Mouse (Mus musculus): Measurements from ENCODE around the gene Fbrsl1. TPM values are rescaled to one million over a fixed set of nuclear protein-coding genes. Genes with fewer than 3 reads are reported as not detected.

Fbrsl1 gene
- polyA plus RNA-seq, 1 experiment from 2014 or later, result 12.3 TPM

- H3K36me3 ChIP-seq (ENCODE audit: control insufficient read depth, insufficient read depth, low read length), result no peaks in the 10 kb centered on the region
- no peak for ATAC-seq
- 87% methylated on average over 3 of the region's 3 CpGs for WGBS
Observed at GRCm38 (mm10) chr5:110484711-110485110, 36.4 kb upstream of the Fbrsl1 start.

GRCm38 (mm10) chr5:110479228-110479627, 30.9 kb upstream of the Fbrsl1 start:
- Histone ChIP-seq H3K9ac (ENCODE audit: low read depth, low read length) (no peak overlapping the region), H3K4me3 (ENCODE audit: low read depth, low read length) (no peak overlapping the region), H3K4me2 (ENCODE audit: low read length) (no peak overlapping the region), H3K9me3 (replicated peaks; ENCODE audit: control insufficient read depth, low read length, poor library complexity, severe bottlenecking) (no peaks in the 10 kb centered on the region), H3K27ac (ENCODE audit: low read length) (no peak overlapping the region), H3K36me3 (ENCODE audit: control insufficient read depth, insufficient read depth, low read length) (no peaks in the 10 kb centered on the region), H3K27me3 (ENCODE audit: control insufficient read depth, insufficient read depth, low read depth, low read length) (peaks cover 10% of the 10 kb centered on the region), H3K4me1 (ENCODE audit: control insufficient read depth, insufficient read depth, low read length) (no peaks in the 10 kb centered on the region)
- WGBS, result 89% methylated on average over 8 of the region's 8 CpGs
- ATAC-seq, result no peak

More at GRCm38 (mm10) chr5:110484711-110485110, 36.4 kb upstream of the Fbrsl1 start:
- Histone ChIP-seq H3K9me3 (replicated peaks; ENCODE audit: control insufficient read depth, low read length, poor library complexity, severe bottlenecking) (no peaks in the 10 kb centered on the region), H3K4me3 (ENCODE audit: low read depth, low read length) (no peak overlapping the region), H3K27ac (ENCODE audit: low read length) (no peak overlapping the region), H3K9ac (ENCODE audit: low read depth, low read length) (no peak overlapping the region), H3K27me3 (ENCODE audit: control insufficient read depth, insufficient read depth, low read depth, low read length) (peaks cover 10% of the 10 kb centered on the region), H3K4me1 (ENCODE audit: control insufficient read depth, insufficient read depth, low read length) (peaks cover 13% of the 10 kb centered on the region), H3K4me2 (ENCODE audit: low read length) (no peak overlapping the region)

- WGBS, result 63% methylated on average over 11 of the region's 11 CpGs
- no peaks in the 10 kb centered on the region for H3K9me3 ChIP-seq (replicated peaks; ENCODE audit: control insufficient read depth, low read length, poor library complexity, severe bottlenecking)
- no peak overlapping the region for H3K4me2 ChIP-seq (ENCODE audit: low read length)
- H3K4me3 ChIP-seq (ENCODE audit: low read depth, low read length), result no peak overlapping the region
- peaks cover 6% of the 10 kb centered on the region; the same call in 1 of the 2 replicates for H3K4me1 ChIP-seq (ENCODE audit: control insufficient read depth, insufficient read depth, low read length)
- no peak overlapping the region for H3K27ac ChIP-seq (ENCODE audit: low read length)
- no peak overlapping the region for H3K9ac ChIP-seq (ENCODE audit: low read depth, low read length)
- H3K36me3 ChIP-seq (ENCODE audit: control insufficient read depth, insufficient read depth, low read length), result no peaks in the 10 kb centered on the region
- no peaks in the 10 kb centered on the region; the same call in 1 of the 2 replicates for H3K27me3 ChIP-seq (ENCODE audit: control insufficient read depth, insufficient read depth, low read depth, low read length)
- ATAC-seq, result no peak
Observed at GRCm38 (mm10) chr5:110474156-110474555, 25.9 kb upstream of the Fbrsl1 start.

GRCm38 (mm10) chr5:110472834-110473233, 24.5 kb upstream of the Fbrsl1 start:
- Histone ChIP-seq H3K4me1 (ENCODE audit: control insufficient read depth, insufficient read depth, low read length) (peaks cover 6% of the 10 kb centered on the region; the same call in 1 of the 2 replicates), H3K9ac (ENCODE audit: low read depth, low read length) (no peak overlapping the region), H3K36me3 (ENCODE audit: control insufficient read depth, insufficient read depth, low read length) (no peaks in the 10 kb centered on the region), H3K4me3 (ENCODE audit: low read depth, low read length) (no peak overlapping the region), H3K4me2 (ENCODE audit: low read length) (no peak overlapping the region), H3K27me3 (ENCODE audit: control insufficient read depth, insufficient read depth, low read depth, low read length) (no peaks in the 10 kb centered on the region; the same call in 1 of the 2 replicates), H3K9me3 (replicated peaks; ENCODE audit: control insufficient read depth, low read length, poor library complexity, severe bottlenecking) (no peaks in the 10 kb centered on the region), H3K27ac (ENCODE audit: low read length) (no peak overlapping the region)
- ATAC-seq, result no peak
- 0% methylated on average over 1 of the region's 1 CpGs for WGBS

- Histone ChIP-seq H3K27me3 (ENCODE audit: control insufficient read depth, insufficient read depth, low read depth, low read length) (no peaks in the 10 kb centered on the region; the same call in 1 of the 2 replicates), H3K4me1 (ENCODE audit: control insufficient read depth, insufficient read depth, low read length) (peaks cover 6% of the 10 kb centered on the region; the same call in 1 of the 2 replicates), H3K27ac (ENCODE audit: low read length) (no peak overlapping the region), H3K36me3 (ENCODE audit: control insufficient read depth, insufficient read depth, low read length) (no peaks in the 10 kb centered on the region), H3K9ac (ENCODE audit: low read depth, low read length) (no peak overlapping the region), H3K4me2 (ENCODE audit: low read length) (no peak overlapping the region), H3K9me3 (replicated peaks; ENCODE audit: control insufficient read depth, low read length, poor library complexity, severe bottlenecking) (no peaks in the 10 kb centered on the region), H3K4me3 (ENCODE audit: low read depth, low read length) (no peak overlapping the region)
- ATAC-seq, result no peak
- 22% methylated on average over 5 of the region's 5 CpGs for WGBS
Observed at GRCm38 (mm10) chr5:110471981-110472476, 23.7 kb upstream of the Fbrsl1 start.

- no peaks in the 10 kb centered on the region for H3K36me3 ChIP-seq (ENCODE audit: control insufficient read depth, insufficient read depth, low read length)
- 25% methylated on average over 4 of the region's 4 CpGs for WGBS
- peaks cover 6% of the 10 kb centered on the region; the same call in 1 of the 2 replicates for H3K4me1 ChIP-seq (ENCODE audit: control insufficient read depth, insufficient read depth, low read length)
- no peak for ATAC-seq
- no peaks in the 10 kb centered on the region; the same call in 1 of the 2 replicates for H3K27me3 ChIP-seq (ENCODE audit: control insufficient read depth, insufficient read depth, low read depth, low read length)
- H3K4me3 ChIP-seq (ENCODE audit: low read depth, low read length), result no peak overlapping the region
- H3K4me2 ChIP-seq (ENCODE audit: low read length), result no peak overlapping the region
- no peak overlapping the region for H3K9ac ChIP-seq (ENCODE audit: low read depth, low read length)
- H3K9me3 ChIP-seq (replicated peaks; ENCODE audit: control insufficient read depth, low read length, poor library complexity, severe bottlenecking), result no peaks in the 10 kb centered on the region
- no peak overlapping the region for H3K27ac ChIP-seq (ENCODE audit: low read length)
Observed at GRCm38 (mm10) chr5:110471285-110471684, 23.0 kb upstream of the Fbrsl1 start.

GRCm38 (mm10) chr5:110469227-110469925, 21.1 kb upstream of the Fbrsl1 start:
- H3K36me3 ChIP-seq (ENCODE audit: control insufficient read depth, insufficient read depth, low read length), result no peaks in the 10 kb centered on the region
- no peak overlapping the region for H3K9ac ChIP-seq (ENCODE audit: low read depth, low read length)
- WGBS, result 77% methylated on average over 8 of the region's 8 CpGs
- no peak overlapping the region for H3K27ac ChIP-seq (ENCODE audit: low read length)
- H3K4me1 ChIP-seq (ENCODE audit: control insufficient read depth, insufficient read depth, low read length), result peaks cover 6% of the 10 kb centered on the region; the same call in 1 of the 2 replicates
- no peak overlapping the region for H3K4me2 ChIP-seq (ENCODE audit: low read length)
- ATAC-seq, result no peak
- H3K27me3 ChIP-seq (ENCODE audit: control insufficient read depth, insufficient read depth, low read depth, low read length), result no peaks in the 10 kb centered on the region; the same call in 1 of the 2 replicates
- no peaks in the 10 kb centered on the region for H3K9me3 ChIP-seq (replicated peaks; ENCODE audit: control insufficient read depth, low read length, poor library complexity, severe bottlenecking)
- H3K4me3 ChIP-seq (ENCODE audit: low read depth, low read length), result no peak overlapping the region

GRCm38 (mm10) chr5:110468296-110468695, 20.0 kb upstream of the Fbrsl1 start:
- H3K9ac ChIP-seq (ENCODE audit: low read depth, low read length), result no peak overlapping the region
- no peaks in the 10 kb centered on the region for H3K27me3 ChIP-seq (ENCODE audit: control insufficient read depth, insufficient read depth, low read depth, low read length)
- H3K9me3 ChIP-seq (replicated peaks; ENCODE audit: control insufficient read depth, low read length, poor library complexity, severe bottlenecking), result no peaks in the 10 kb centered on the region
- WGBS, result 68% methylated on average over 4 of the region's 4 CpGs
- no peak overlapping the region for H3K27ac ChIP-seq (ENCODE audit: low read length)
- no peaks in the 10 kb centered on the region for H3K36me3 ChIP-seq (ENCODE audit: control insufficient read depth, insufficient read depth, low read length)
- no peak for ATAC-seq
- peaks cover 6% of the 10 kb centered on the region; the same call in 1 of the 2 replicates for H3K4me1 ChIP-seq (ENCODE audit: control insufficient read depth, insufficient read depth, low read length)
- no peak overlapping the region for H3K4me3 ChIP-seq (ENCODE audit: low read depth, low read length)
- no peak overlapping the region for H3K4me2 ChIP-seq (ENCODE audit: low read length)

- H3K27me3 ChIP-seq (ENCODE audit: control insufficient read depth, insufficient read depth, low read depth, low read length), result no peaks in the 10 kb centered on the region
Observed at GRCm38 (mm10) chr5:110467725-110468124, 19.4 kb upstream of the Fbrsl1 start.

More at GRCm38 (mm10) chr5:110467725-110468124, 19.4 kb upstream of the Fbrsl1 start:
- Histone ChIP-seq H3K4me1 (ENCODE audit: control insufficient read depth, insufficient read depth, low read length) (peaks cover 6% of the 10 kb centered on the region; the same call in 1 of the 2 replicates), H3K9ac (ENCODE audit: low read depth, low read length) (no peak overlapping the region), H3K36me3 (ENCODE audit: control insufficient read depth, insufficient read depth, low read length) (no peaks in the 10 kb centered on the region), H3K4me3 (ENCODE audit: low read depth, low read length) (no peak overlapping the region), H3K27ac (ENCODE audit: low read length) (no peak overlapping the region), H3K4me2 (ENCODE audit: low read length) (no peak overlapping the region), H3K9me3 (replicated peaks; ENCODE audit: control insufficient read depth, low read length, poor library complexity, severe bottlenecking) (no peaks in the 10 kb centered on the region)
- WGBS, result 81% methylated on average over 6 of the region's 6 CpGs
- no peak for ATAC-seq
